Mouse (Mus musculus) cerebellum, postnatal 25 days (tissue): ENCODE measurements around the gene Atp2a2.
"Not testable (repeated sequence)": the region's sequence is repeated elsewhere in the genome, so short reads cannot be mapped to it uniquely, and the experiment has no call there.

Source experiments
- DNase-seq, 2 experiments: peaks; one replicate each; pipeline ENCODE4 v3.0.0; 2021; ENCODE audit warnings: mixed read lengths in 2 of 2

The Atp2a2 gene

DNA sequence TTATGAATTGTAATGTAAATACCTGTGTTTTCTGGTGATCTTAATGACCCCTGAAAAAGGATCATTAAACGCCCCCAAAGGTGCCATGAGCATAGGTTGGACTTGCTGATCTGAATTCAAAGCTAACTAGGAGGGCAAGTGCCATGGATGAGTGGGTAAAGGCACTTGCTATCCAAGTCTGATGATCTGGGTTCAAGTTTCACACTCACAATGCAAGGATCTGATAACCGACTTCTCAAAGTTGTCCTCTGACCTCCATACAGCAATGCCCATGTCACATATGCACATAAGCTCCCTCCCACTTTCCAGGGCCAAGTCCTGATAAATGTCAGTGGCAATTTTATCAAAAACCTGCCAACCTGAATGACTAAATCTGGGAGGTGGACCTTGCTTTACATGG, 9.0 kb downstream of the Atp2a2 start:
- DNase-seq, result no peak

DNA sequence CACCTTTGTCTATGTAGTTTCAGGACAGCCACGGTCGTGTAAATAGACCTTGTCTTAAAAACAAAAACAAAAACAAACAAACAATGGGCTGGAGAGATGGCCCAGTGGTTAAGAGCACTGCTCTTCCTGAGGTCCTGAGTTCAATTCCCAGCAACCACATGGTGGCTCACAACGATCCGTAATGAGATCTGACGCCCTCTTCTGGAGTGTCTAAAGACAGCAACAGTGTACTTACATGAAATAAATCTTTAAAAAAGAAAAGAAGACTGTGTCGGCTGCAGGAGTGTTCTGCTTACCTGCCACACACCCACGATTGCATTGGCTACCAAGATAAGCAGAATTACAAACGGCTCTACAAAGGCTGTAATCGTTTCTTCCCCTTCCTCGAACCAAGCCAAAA, 10.6 kb downstream of the Atp2a2 start:
- no peak for DNase-seq

DNA sequence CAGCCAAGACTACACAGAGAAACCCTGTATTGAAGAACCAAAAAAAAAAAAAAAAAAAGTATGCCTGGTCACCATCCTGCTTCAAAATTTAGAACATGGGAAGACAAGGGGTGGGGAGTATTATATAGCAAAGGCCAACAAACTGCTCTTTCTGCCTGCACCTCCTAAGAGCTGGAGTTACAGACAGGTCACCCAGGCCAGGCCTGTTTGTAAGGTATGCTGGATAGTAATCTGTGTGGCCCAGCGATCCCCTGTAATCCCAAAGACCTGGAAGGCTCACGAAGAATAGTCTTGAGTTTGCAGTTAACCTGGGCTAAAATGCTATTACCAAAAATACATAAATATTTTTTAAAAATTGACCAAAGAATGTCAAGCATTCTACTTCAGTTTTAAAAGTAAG, 11.9 kb downstream of the Atp2a2 start:
- no peak for DNase-seq

DNA sequence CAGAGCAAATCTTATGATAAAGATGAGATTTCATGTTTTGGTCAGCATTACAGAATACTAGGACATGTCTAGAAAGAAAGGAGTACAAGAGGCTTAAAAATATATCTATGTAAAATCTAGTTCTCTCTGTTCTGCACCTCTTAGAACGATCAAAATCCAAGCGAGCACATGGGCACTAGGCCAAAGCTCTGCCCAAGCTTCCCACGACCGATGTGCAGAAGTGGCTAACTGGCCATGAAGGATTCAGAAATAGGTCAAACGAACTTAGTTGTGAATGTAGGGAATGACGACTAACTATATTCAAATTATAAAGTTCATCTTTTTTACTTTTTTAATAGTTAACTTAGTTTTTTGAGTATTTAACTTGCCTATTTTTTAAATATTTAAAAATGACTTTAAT, 14.2 kb downstream of the Atp2a2 start:
- peak in 1 of 2 experiments; percentile 56 for DNase-seq

DNA sequence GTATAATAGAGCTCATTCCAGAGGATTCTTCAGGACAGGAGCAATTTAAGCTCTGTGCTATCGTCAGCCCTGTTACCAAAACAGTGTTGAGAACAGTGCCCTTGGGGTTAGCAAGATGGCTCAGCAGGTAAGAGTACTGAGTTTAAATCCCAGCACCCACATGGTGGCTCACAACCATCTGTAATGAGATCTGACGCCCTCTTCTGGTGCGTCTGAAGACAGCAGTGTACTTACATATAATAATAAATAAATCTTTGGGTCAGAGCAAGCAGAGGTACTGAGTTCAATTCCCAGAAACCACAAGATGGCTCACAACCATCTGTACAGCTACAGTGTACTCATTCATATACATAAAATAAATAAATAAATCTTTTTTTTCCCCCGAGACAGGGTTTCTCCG, 15.8 kb downstream of the Atp2a2 start:
- not testable (repeated sequence) for DNase-seq

DNA sequence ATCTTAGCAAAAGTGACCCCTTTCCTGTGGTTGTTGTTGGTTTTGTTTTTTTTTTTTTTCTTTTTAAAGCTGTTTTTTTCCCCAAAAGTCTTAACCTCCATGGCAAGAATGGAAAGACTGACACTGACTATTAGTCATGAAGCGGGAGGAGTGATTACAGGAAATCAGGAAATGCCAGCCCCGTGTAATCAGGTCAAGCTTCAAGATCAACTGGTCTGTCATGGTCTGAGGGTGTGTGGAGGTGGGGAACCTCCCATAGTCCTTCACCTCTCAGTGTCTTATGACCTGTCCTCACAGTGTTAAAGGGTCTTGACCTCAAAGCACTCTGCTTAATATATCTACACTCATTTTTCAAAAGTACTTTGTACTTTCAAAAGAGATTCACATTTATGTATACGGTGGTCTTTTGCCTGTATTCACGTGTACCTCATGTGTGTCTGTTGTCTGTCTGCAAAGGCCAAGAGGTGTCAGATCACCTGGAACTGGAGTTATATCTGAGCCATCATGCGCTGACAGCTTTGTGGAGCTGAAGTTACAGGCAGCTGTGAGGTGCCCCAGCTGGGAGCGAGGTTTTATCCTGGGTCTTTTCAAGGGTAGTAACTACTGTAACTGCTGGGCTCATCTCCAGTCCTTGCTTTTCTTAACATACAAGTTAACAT, 19.2 kb downstream of the Atp2a2 start:
- DNase-seq, result no peak

DNA sequence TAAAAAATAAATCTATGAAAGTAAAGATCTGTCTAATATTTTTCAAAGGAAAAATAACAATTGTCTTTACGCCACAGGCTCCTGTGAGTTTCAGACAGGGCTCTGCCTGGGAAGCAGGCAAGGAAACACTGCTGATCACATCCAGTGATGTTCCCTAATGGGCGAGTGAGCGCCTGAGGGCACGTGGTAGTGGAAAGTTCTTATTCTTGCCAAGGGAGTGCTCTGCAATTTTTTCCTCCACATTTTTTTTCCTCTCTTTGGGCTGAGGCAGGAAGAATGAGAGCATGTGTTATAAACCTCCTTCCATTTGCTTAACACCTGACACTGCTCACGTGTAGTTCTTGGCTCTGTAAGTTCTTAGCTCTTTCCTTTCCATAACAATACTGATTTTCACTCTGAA, 20.2 kb downstream of the Atp2a2 start:
- DNase-seq, result no peak

DNA sequence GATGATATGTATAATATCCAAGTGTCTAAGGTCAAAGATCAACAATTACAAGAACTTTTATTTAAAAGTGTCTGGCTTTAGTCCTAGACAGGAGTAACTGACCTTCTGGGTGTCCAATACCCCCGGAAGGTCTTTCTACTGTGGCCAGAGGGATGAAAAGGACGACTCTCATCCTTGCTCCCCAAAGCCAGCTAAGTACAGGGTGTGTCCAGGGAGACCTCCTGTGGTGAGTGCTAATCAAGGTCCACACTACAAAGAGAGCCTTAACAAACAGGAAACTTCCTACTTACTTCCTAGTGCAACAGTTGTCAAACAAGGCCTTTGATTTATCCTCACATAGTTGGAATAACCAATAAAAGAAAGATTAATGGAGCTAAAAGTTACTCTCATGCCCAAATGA, 22.9 kb downstream of the Atp2a2 start:
- DNase-seq, result no peak

DNA sequence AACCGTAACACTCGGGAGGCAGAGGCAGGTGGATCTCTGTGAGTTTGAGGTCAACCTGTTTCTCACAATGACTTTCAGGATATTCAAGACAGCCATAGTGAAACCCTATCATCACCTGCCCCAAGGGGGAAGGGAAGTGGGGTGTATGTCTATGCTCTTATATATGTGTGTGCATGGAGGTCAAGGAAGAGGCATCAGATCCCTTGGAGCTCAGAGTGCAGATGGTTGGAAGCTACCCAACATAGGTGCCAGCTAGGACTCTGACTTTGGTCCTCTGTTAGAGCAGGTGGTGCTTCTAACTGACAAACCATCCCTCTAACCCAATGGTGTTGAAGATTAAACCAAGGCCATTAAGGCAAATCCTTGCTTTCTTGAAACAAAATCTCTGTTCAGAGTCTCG, 24.5 kb downstream of the Atp2a2 start:
- peak in 1 of 2 experiments; percentile 30 for DNase-seq

DNA sequence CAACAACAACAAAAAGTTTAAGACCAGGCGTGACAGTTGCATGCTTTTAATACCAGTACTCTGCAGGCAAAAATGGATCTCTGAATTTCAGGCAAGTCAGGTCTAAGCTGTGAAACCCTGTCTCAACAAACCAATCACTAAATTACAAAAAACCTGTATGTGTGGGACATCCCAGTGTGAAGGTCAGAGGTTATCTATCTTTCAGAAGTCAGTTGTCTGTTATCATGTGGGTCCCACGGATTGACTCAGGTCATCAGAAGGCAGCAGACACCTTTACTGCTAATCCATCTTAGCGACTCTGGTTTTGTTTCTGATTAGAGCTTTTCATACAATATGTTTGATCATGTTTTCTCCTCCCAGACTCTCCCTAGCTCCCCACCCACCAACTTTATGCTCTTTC, 25.9 kb downstream of the Atp2a2 start:
- DNase-seq, result no peak

DNA sequence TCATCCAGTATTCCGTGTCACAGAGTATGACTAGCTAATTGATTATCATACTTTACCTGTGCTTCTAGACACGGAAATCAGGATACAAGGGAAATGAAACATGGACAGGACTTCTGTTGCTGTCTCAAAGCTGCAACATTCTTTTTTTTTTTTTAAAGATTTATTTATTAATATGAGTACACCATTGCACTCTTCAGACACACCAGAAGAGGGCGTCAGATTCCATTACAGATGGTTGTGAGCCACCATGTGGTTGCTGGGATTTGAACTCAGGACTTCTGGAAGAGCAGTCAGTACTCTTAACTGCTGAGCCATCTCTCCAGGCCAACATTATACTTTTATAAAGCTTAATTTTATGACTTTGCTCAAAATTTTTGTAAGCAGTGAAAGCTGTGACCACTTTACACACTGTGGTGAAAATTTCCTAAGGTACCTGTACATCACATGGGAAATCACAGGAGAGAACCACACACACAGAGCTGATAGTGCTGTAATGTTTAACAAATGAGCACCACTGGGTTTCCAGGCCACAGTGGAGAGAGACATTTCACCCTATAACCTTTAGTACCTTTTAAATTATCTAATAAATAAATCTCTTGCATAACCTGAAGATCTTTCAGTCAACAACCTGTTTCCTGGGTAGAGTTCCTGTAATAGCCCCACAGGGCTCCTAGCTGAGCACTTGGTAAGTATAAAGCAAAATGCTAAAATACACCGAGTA, 27.2 kb downstream of the Atp2a2 start:
- no peak for DNase-seq

DNA sequence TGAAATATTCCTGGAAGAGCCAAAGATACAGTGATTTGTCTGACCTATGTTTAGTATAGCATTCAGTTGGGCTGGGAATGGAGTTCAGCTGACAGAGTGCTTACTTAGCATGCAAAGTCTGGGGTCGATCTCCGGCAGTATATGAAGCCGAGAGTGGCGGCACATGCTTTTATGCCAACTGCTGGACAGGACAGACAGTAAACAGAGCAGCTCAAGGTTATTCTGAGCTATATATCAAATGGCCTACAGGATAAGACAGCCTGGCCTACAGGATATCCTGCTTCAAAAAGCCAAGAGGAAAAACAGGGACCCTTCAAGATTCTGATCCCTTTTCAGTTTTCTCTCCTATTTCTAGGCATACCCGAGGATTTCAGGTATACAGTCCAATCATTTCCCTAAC, 30.4 kb downstream of the Atp2a2 start:
- no peak for DNase-seq

DNA sequence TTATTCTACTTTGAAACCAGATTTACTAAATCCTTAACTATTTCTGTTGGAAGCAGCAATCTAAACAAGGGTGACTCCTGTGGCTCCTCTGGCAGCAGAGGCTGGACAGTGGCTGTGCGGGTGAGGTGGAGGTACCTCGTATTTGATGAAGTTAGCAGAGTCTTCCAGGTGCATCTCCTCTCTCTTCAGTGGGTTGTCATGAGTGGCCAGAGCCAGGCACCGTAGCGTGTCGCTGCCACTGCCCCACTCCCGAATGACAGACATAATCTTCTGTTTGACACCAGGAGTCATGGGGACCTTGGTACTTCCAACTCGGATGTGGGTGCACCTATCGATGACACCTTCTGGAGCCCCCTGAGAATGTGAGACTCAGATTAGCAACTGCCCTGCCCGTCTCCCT, 40.6 kb downstream of the Atp2a2 start:
- DNase-seq, result no peak

DNA sequence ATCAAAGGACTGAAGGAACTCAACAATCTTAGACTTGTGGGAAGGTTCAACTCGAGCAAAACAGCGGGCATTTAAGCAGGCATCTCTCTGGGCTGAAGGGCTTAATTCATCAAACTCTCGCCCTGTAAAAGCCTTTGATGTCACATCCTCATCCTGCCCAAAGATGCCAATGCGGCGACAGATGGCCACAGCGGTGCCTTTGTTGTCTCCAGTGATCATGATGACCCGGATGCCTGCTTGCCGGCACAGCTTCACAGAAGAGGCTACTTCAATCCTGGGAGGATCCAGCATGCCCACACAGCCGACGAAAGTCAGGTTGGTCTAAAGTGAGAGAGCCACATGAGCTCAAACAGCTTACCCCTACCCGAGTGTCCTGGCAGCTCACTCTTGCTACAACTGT, 41.4 kb downstream of the Atp2a2 start:
- DNase-seq, result peak; percentile 77 to 81

DNA sequence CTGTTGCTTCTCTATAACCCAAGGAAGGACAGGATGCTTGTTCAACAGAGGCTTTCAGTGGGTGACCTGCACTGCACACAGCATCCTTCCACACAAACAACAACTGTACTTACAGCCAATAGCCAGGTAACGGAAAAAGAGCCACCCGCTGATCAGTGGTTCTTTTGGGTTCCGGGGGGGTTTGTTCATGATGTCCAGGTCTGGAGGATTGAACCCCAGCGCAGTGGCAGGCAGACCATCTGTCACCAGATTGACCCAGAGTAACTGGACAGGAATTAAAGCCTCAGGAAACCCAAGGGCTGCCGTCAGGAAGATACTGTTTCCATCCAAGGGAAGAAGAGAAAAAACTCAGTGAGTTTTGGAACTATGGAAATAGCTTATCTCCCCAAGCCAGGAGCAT, 42.7 kb downstream of the Atp2a2 start:
- DNase-seq, result peak in 1 of 2 experiments; percentile 63

DNA sequence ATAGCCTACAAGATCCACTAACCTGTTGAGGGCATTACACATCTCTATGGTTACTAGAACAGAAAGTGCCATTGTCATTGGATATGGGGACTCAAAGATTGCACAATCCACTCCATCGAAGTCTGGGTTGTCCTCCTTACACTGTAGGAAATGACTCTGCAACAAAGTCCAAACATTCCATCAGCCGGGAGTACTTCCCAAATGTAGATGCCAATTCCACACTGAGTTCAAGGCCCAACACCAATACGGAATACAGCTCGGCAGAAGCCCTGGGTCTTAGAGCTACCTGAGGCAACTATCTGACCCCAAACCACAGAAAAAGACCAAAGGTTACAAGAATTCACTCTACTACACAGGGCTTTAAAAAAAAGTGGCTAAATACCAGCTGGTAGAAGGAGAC, 44.0 kb downstream of the Atp2a2 start:
- no peak for DNase-seq

DNA sequence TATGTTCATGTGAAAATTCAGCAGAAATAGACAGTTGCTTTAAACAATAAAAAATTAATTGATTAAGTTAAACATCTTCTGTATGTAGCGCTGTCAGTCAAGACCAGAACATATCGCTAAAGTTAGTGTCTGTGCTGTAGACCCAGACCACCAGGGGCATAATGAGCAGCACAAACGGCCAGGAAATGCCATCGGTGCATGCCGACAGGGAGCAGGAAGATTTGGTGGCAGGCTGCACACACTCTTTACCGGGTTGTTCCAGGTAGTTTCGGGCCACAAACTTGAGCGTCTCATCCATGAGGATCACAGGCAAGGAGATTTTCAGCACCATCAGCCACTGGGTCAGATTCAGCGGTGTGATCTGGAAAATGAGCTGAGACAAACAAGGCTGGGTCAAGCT, 45.0 kb downstream of the Atp2a2 start:
- DNase-seq, result not testable (repeated sequence)

DNA sequence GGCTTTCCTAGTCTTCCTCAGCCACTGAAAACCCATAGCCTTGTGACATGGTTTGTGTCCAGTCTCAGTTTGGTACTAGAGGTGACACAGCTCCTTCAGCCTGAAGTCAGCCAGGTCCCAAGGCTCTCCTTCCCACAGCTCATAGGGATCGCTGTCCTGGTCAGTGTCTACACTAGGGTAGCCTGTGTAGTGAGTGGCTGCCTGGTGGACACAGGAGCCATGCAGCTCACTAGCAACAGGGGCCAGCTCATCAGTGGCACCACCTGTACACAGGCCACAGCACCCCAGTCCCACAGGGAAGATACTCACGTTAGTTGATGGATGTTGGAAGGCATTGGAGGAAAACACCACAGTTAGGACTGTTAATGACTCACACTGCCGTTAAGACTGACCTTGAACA, 46.4 kb downstream of the Atp2a2 start:
- DNase-seq, result no peak

DNA sequence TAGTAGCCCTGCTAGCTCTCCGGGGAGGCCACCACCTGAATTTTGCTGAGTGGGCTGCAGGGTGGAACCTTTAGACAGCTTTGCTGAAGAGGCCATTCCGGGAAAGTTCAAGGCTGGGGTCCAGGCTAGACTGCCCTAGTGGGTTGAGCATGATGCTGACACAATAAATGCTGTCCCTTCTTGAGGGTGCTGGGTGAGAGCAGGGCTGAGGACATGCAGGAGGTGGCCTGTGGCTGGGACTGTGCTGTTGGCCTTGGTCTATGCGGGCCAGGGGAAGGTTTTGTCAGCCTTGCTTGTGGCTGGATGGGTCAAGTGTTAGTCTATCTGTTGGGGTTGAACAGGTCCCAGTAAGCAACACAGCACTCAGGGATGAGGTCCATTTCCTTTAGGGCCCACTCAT, 47.1 kb downstream of the Atp2a2 start:
- DNase-seq, result no peak

DNA sequence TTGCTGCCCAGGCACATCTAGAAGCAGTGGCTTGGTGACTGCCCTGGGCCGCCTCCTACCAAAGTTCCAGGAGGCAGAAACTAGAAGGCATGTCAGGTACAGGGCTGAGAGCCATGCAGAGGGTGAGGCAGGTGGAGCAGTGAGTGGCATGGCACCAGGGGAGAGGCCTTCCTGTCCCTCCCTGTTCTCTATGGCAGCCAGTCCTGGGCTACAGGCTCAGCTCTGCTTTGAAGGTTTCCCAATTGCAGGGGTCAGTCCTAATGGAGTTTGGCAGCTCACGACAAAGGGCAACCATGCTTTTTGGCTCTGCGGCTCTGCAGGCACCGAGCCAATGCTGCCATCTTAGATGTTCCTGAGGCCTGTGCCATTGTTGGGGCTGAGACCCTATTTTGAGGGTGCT, 47.6 kb downstream of the Atp2a2 start:
- DNase-seq, result peak in 1 of 2 experiments; percentile 44

DNA sequence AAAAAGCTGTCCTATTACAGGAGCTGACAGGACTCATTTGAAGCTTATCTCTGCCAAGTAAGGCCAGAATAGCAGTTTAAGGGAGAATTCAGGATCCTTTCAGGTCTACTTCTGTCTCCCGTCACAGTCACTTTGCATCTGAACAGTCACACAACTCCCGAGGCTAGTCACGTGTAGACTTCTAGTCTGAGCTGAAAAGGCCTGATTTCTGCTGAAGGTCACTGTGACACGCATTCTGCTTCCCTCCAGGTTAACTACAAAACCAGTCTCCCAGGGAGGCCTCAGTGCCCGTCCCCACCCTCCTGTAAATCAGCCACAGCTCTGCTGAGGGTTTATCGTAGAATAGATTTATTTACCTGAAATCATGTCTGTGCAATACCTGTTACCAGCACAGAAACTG, 48.8 kb downstream of the Atp2a2 start:
- no peak for DNase-seq

DNA sequence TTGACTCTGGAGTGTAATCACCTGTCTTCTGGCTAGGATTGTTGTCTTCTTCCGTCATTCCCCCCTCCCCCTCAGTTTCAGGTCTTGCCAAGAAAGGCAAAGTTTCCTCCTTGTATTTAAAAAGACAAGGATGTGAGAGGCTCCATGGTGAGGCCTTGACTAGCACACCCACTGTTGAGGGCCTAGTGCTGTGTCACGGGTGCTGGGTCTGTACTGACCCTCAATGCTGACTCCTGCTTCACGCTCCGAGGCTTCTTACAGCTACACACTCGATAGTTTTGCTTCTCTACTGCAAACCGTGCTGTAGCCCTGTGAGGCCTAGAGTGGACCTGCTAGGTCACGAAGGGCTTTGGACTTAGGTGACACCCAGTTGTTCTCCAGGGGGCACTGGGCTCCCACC, 49.8 kb downstream of the Atp2a2 start:
- DNase-seq, result no peak

DNA sequence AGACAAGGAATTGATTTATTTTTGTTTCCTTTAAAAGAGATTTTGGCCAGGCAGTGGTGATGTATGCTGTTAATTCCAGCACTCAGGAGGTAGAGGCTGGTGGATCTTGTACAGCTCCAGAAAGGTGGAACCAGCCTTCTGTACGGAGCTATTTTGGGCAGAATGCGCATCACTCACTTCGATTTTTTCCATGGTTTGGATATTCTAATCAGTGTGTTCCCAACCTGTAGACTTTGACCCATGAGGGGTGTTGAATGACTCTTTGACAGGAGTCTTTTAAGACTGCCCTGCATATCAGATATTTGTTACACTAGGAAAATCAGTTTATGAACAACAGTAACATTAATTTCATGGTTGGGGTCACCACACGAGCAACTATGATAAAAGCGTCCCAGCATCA, 50.7 kb downstream of the Atp2a2 start:
- no peak for DNase-seq

DNA sequence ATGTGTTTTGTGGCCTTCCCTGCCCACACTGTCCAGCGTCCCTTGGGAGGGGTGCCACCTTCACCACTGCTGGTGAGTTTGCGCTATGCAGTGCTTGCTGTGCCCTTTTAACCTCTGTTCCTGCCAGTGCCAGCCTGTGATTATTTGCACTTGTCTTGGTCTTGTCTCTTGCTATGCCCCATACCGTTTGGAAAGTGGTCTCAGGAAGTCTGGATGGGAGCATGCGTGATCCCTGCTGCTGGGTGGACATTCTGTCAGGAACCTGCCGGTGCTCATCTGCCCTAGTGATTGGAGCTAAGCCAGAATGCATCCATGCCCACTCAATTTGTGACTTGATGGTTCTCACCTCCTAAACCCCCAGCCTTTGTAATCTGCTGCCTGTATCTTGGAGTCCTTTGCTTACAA, 51.1 kb downstream of the Atp2a2 start:
- DNase-seq, result no peak

DNA sequence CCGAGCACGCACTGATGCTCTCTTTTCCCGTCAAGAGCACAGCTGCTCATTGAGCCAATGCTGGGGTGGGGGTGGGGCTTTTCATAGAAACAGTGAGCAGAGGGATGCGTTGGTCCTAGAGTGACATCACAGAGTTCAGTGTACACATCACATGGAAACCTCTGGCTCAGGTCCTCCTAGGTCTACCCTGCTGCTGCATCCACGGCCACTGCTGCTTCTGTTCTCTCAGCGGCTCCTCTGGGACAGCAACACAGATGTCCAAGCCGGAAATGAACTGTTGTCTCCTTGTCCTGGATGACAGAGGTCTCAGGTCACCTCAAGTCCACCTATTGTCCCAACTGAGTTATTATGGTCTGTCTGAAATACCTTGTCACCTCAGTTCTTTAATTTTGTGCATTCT, 52.1 kb downstream of the Atp2a2 start:
- no peak for DNase-seq
